Mouse (Mus musculus): ENCODE results near the gene Cd164l2. TPM values are rescaled to one million over a fixed set of nuclear protein-coding genes. Genes with fewer than 3 reads are reported as not detected.

Gene Cd164l2
- polyA plus RNA-seq, 1 experiment: 21.6 TPM

- DNase-seq (ENCODE audit: low read depth): no peak
Observed at GRCm38 (mm10) chr4:133221701-133222100, 9.8 kb downstream of the Cd164l2 start.

- no peak for DNase-seq (ENCODE audit: low read depth)
Observed at GRCm38 (mm10) chr4:133223875-133224274, 11.9 kb downstream of the Cd164l2 start.

- DNase-seq (ENCODE audit: low read depth): no peak
Observed at GRCm38 (mm10) chr4:133226073-133226472, 14.1 kb downstream of the Cd164l2 start.

- no peak for DNase-seq (ENCODE audit: low read depth)
Observed at GRCm38 (mm10) chr4:133227636-133228035, 15.7 kb downstream of the Cd164l2 start.

GRCm38 (mm10) chr4:133229582-133229981, 17.7 kb downstream of the Cd164l2 start:
- no peak for DNase-seq (ENCODE audit: low read depth)

- DNase-seq (ENCODE audit: low read depth): no peak
Observed at GRCm38 (mm10) chr4:133233285-133233976, 21.5 kb downstream of the Cd164l2 start.

- DNase-seq (ENCODE audit: low read depth): no peak
Observed at GRCm38 (mm10) chr4:133234771-133235170, 22.8 kb downstream of the Cd164l2 start.

- DNase-seq (ENCODE audit: low read depth): no peak
Observed at GRCm38 (mm10) chr4:133235415-133235814, 23.5 kb downstream of the Cd164l2 start.

- DNase-seq (ENCODE audit: low read depth): no peak
Observed at GRCm38 (mm10) chr4:133237911-133238310, 26.0 kb downstream of the Cd164l2 start.

GRCm38 (mm10) chr4:133240490-133240921, 28.6 kb downstream of the Cd164l2 start, which contains the start of gene Map3k6:
Gene Map3k6 (plus strand): TSS chr4:133240818.
- DNase-seq (ENCODE audit: low read depth): no peak

GRCm38 (mm10) chr4:133240934-133241908, 29.3 kb downstream of the Cd164l2 start:
- DNase-seq (ENCODE audit: low read depth): no peak

GRCm38 (mm10) chr4:133241910-133242309, 30.0 kb downstream of the Cd164l2 start:
- DNase-seq (ENCODE audit: low read depth): no peak

- DNase-seq (ENCODE audit: low read depth): no peak
Observed at GRCm38 (mm10) chr4:133242710-133243109, 30.8 kb downstream of the Cd164l2 start.

GRCm38 (mm10) chr4:133243538-133243937, 31.6 kb downstream of the Cd164l2 start:
- no peak for DNase-seq (ENCODE audit: low read depth)

GRCm38 (mm10) chr4:133244289-133244688, 32.4 kb downstream of the Cd164l2 start:
- no peak for DNase-seq (ENCODE audit: low read depth)

- no peak for DNase-seq (ENCODE audit: low read depth)
Observed at GRCm38 (mm10) chr4:133247072-133247471, 35.1 kb downstream of the Cd164l2 start.

- DNase-seq (ENCODE audit: low read depth): no peak
Observed at GRCm38 (mm10) chr4:133247806-133248449, 36.0 kb downstream of the Cd164l2 start.

- DNase-seq (ENCODE audit: low read depth): no peak
Observed at GRCm38 (mm10) chr4:133250609-133251008, 38.7 kb downstream of the Cd164l2 start.

- DNase-seq (ENCODE audit: low read depth): no peak
Observed at GRCm38 (mm10) chr4:133251214-133251613, 39.3 kb downstream of the Cd164l2 start.

GRCm38 (mm10) chr4:133252089-133252488, 40.2 kb downstream of the Cd164l2 start:
- DNase-seq (ENCODE audit: low read depth): no peak

GRCm38 (mm10) chr4:133253412-133253811, 41.5 kb downstream of the Cd164l2 start:
- no peak for DNase-seq (ENCODE audit: low read depth)

- DNase-seq (ENCODE audit: low read depth): no peak
Observed at GRCm38 (mm10) chr4:133255392-133255791, 43.5 kb downstream of the Cd164l2 start.
